ENCODE assay signal across 27 mouse cellular contexts in the genomic region with DNA sequence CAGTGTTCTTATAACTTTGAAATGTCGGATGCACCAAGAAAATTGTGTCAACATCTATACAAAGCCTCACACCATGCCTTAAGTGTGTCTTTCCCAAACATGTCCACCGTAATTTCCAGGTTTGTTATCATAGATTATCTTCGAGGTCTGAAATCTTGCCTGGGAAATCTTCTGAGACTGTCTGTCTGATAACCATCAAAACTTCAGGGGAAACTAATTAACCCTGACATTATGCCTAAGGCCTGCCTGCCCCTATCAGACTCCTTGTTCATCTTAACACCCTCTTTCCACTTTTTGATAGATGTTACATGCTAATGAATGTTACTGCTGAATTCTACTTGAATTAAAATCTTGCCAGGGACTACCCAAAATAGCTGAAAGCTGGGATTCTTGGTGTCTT. TPM values are rescaled to one million over a fixed set of nuclear protein-coding genes. Genes with fewer than 3 reads are reported as not detected.
"Had no signal": no experiment of that assay in that cellular context is flagged by ENCODE, and none has a peak within 500 bp of the region (broad histone marks: within the 10 kb centered on the region; RNA-seq: fewer than 3 reads in every experiment).

No protein-coding gene starts in this region.

- DNase-seq: heart, postnatal 10 days; heart, postnatal 14 days; heart, postnatal 36 days; heart, postnatal 4 days; kidney, adult 11 months; kidney, adult 18-20 months; kidney, adult 2 months; kidney, adult 8-10 months; kidney, adult 9 months; kidney, postnatal 10 days; kidney, postnatal 14 days; kidney, postnatal 25 days; kidney, postnatal 36 days; kidney, postnatal 4 days; layer of hippocampus, adult 9-11 months; layer of hippocampus, postnatal 36 days had no signal

- H3K4me3 ChIP-seq: heart, embryonic 10.5 days; heart, embryonic 12.5 days; heart, embryonic 13.5 days; heart, embryonic 15.5 days; hindbrain, embryonic 10.5 days; hindbrain, embryonic 12.5 days; hindbrain, embryonic 13.5 days; hindbrain, embryonic 15.5 days; intestine, embryonic 15.5 days; kidney, embryonic 15.5 days; layer of hippocampus, adult 2 months had no signal

- H3K4me1 ChIP-seq: heart, embryonic 10.5 days; heart, embryonic 12.5 days; heart, embryonic 13.5 days; heart, embryonic 15.5 days; hindbrain, embryonic 10.5 days; hindbrain, embryonic 12.5 days; hindbrain, embryonic 13.5 days; hindbrain, embryonic 15.5 days; intestine, embryonic 15.5 days; kidney, embryonic 15.5 days had no signal

RNA-seq across cellular contexts. Expression of a gene that starts 24.1 kb away (rescaled TPM):
- polyA plus RNA-seq: heart, embryonic 12.5 days; heart, embryonic 13.5 days had no signal
